Mouse (Mus musculus): ENCODE data around the gene Safb2.

Gene Safb2

GRCm38 (mm10) chr17:56609452-56610171 is 25.2 kb upstream of the Safb2 start, which contains the start of gene 2410015M20Rik:
2410015M20Rik (minus strand) TSS chr17:56609771.
- DNase-seq = peak; percentile 92

GRCm38 (mm10) chr17:56608699-56609098 is 24.3 kb upstream of the Safb2 start:
- DNase-seq = no peak

GRCm38 (mm10) chr17:56607521-56608062 is 23.2 kb upstream of the Safb2 start:
- no peak for DNase-seq

GRCm38 (mm10) chr17:56605431-56605830 is 21.0 kb upstream of the Safb2 start:
- no peak for DNase-seq

- no peak for DNase-seq
Measured at GRCm38 (mm10) chr17:56604422-56604821, 20.0 kb upstream of the Safb2 start.

- DNase-seq = no peak
Measured at GRCm38 (mm10) chr17:56604070-56604380, 19.6 kb upstream of the Safb2 start.

GRCm38 (mm10) chr17:56603186-56604069 is 19.0 kb upstream of the Safb2 start:
- DNase-seq = no peak

GRCm38 (mm10) chr17:56593527-56594271 is 9.3 kb upstream of the Safb2 start:
- no peak for DNase-seq

- no peak for DNase-seq
Measured at GRCm38 (mm10) chr17:56592553-56592952, 8.2 kb upstream of the Safb2 start.

- no peak for DNase-seq
Measured at GRCm38 (mm10) chr17:56588921-56589320, 4.5 kb upstream of the Safb2 start.

GRCm38 (mm10) chr17:56587773-56588172 is 3.4 kb upstream of the Safb2 start:
- DNase-seq = no peak

- DNase-seq = no peak
Measured at GRCm38 (mm10) chr17:56585171-56585821, 911 bp upstream of the Safb2 start.

- no peak for DNase-seq
Measured at GRCm38 (mm10) chr17:56583611-56584256, 651 bp downstream of the Safb2 start.

GRCm38 (mm10) chr17:56583071-56583470 is 1.3 kb downstream of the Safb2 start:
- no peak for DNase-seq

- no peak for DNase-seq
Measured at GRCm38 (mm10) chr17:56572939-56573338, 11.4 kb downstream of the Safb2 start.

GRCm38 (mm10) chr17:56572154-56572553 is 12.2 kb downstream of the Safb2 start:
- no peak for DNase-seq

- DNase-seq = no peak
Measured at GRCm38 (mm10) chr17:56570287-56570686, 14.1 kb downstream of the Safb2 start.

GRCm38 (mm10) chr17:56567370-56567769 is 17.0 kb downstream of the Safb2 start:
- no peak for DNase-seq

GRCm38 (mm10) chr17:56566918-56567317 is 17.5 kb downstream of the Safb2 start:
- DNase-seq = no peak

GRCm38 (mm10) chr17:56566293-56566692 is 18.1 kb downstream of the Safb2 start:
- DNase-seq = no peak

- DNase-seq = no peak
Measured at GRCm38 (mm10) chr17:56561866-56562265, 22.5 kb downstream of the Safb2 start.

- no peak for DNase-seq
Measured at GRCm38 (mm10) chr17:56560131-56560530, 24.3 kb downstream of the Safb2 start.

Data from thymus, postnatal 25 days (tissue).